ENCODE assay signal across 9 mouse cellular contexts in the genomic region with DNA sequence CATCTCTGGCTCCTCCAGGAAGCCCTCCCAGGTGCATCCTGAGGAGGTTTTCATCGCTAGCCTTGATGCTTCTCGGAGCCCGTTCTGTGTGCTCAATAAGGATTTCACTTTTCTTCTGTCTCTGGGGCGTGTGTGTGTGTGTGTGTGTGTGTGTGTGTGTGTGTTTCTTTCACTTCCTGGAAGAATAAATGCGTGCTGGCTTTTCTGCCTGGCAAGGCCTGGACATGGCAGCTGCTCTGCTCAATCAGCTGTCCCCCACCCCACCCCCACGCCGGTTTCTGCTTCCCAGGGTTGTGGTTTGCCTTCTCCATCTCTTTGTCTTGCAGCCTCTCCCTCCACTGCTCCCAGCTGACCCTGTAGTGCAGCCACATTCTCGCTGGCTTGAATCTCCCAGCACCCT. TPM values are rescaled to one million over a fixed set of nuclear protein-coding genes. Genes with fewer than 3 reads are reported as not detected.
DNase-seq lines count a peak whose midpoint lies in the region.
"Had no signal": no experiment of that assay in that cellular context is flagged by ENCODE, and none has a peak within 500 bp of the region (broad histone marks: within the 10 kb centered on the region; RNA-seq: fewer than 3 reads in every experiment).

No protein-coding gene starts in this region.

- 49% methylated on average over 8 of the region's 8 CpGs for WGBS in midbrain, embryonic 10.5 days

- no peak overlapping the region for H3K4me3 ChIP-seq in midbrain, embryonic 10.5 days

- DNase-seq in cerebellum, adult 11-12 months = peak; percentile 77
- DNase-seq in cerebellum, adult 9-10 months = no peak
- DNase-seq in testis, postnatal 10 days (ENCODE audit: low spot score) = peak; percentile 58
- DNase-seq in testis, postnatal 14 days (ENCODE audit: low spot score) = no peak
- DNase-seq in midbrain, embryonic 10.5 days (ENCODE audit: low spot score) = no peak
- no peak for DNase-seq in liver
- no peak for DNase-seq in adrenal gland, postnatal 36 days
- no peak for DNase-seq in urinary bladder, adult 2 months (ENCODE audit: low spot score)

- no peaks in the 10 kb centered on the region for H3K36me3 ChIP-seq in midbrain, embryonic 10.5 days

- H3K27me3 ChIP-seq in midbrain, embryonic 10.5 days (ENCODE audit: low read depth, poor library complexity, severe bottlenecking) = peaks cover 57% of the 10 kb centered on the region

- H3K9me3 ChIP-seq in midbrain, embryonic 10.5 days (replicated peaks) = no peaks in the 10 kb centered on the region

- peaks cover 58% of the 10 kb centered on the region for H3K4me1 ChIP-seq in midbrain, embryonic 10.5 days

- peak overlapping the region; percentile 60 for H3K27ac ChIP-seq in midbrain, embryonic 10.5 days (replicated peaks)

RNA-seq across cellular contexts. Expression of gene Coro2b, which starts 4.3 kb away (rescaled TPM):
- 12.8 and 16.2 TPM in 2 replicates for polyA plus RNA-seq in midbrain, embryonic 10.5 days (2016; fragmentation: Nextera tagmentation; extraction: Ambion mirVana)
- 10 to 100 TPM in 1 of 2 experiments, 1 to 10 TPM in 1; 8.4 to 14.6 TPM for total RNA-seq in adrenal gland, postnatal 36 days (2021)
- 4.9 and 7.9 TPM in 2 replicates for polyA plus RNA-seq in urinary bladder, adult 2 months (2012; rRNA removed)
- total RNA-seq: neutrophil, adult 5-6 weeks had no signal

Comparison
In these comparisons a context has a peak if more than half of its experiments do, and no peak if none do; other contexts are left out.
1. DNase-seq: peak in cerebellum, adult 11-12 months (single experiment) and testis, postnatal 10 days (single experiment); none in cerebellum, adult 9-10 months (single experiment), testis, postnatal 14 days (single experiment), midbrain, embryonic 10.5 days (single experiment), liver (single experiment), adrenal gland, postnatal 36 days (0 of 2) and urinary bladder, adult 2 months (single experiment).